Mouse (Mus musculus) kidney, adult 18-20 months (tissue): ENCODE measurements at regions not wholly inside any gene's neighbourhood (a gene's known extent, or its start where the extent isn't known, plus 50 kb on each side); places are given as distances from the start of the nearest gene placed in this dataset.
A peak's percentile ranks its signal among the peaks of the same experiment; 100 is the strongest.

Experiments
- DNase-seq: peaks from one replicate; pipeline ENCODE4 v3.0.0; 2021

- DNase-seq, result no peak
Observed at GRCm38 (mm10) chr9:61301070-61301469, 71.1 kb upstream of the Tle3 start.

GRCm38 (mm10) chr9:61302724-61303123 lies 69.4 kb upstream of the Tle3 start:
- no peak for DNase-seq

GRCm38 (mm10) chr9:61306306-61306705 lies 65.9 kb upstream of the Tle3 start:
- peak; percentile 77 for DNase-seq

- no peak for DNase-seq
Observed at GRCm38 (mm10) chr9:61309096-61309495, 63.1 kb upstream of the Tle3 start.

GRCm38 (mm10) chr9:61309768-61310493 lies 62.2 kb upstream of the Tle3 start:
- no peak for DNase-seq

GRCm38 (mm10) chr9:61310574-61310973 lies 61.6 kb upstream of the Tle3 start:
- no peak for DNase-seq

GRCm38 (mm10) chr9:61311604-61312003 lies 60.6 kb upstream of the Tle3 start:
- no peak for DNase-seq

- DNase-seq, result no peak
Observed at GRCm38 (mm10) chr9:61314630-61315179, 57.5 kb upstream of the Tle3 start.

GRCm38 (mm10) chr9:61315371-61316298 lies 56.5 kb upstream of the Tle3 start:
- peak; percentile 69 for DNase-seq

GRCm38 (mm10) chr9:61316442-61316841 lies 55.7 kb upstream of the Tle3 start:
- no peak for DNase-seq

GRCm38 (mm10) chr9:61319721-61320120 lies 52.4 kb upstream of the Tle3 start:
- DNase-seq, result peak; percentile 52

GRCm38 (mm10) chr9:61321314-61321713 lies 50.9 kb upstream of the Tle3 start:
- no peak for DNase-seq

GRCm38 (mm10) chr9:61321825-61322224 lies 50.3 kb upstream of the Tle3 start:
- DNase-seq, result no peak

- DNase-seq, result no peak
Observed at GRCm38 (mm10) chr9:61322333-61322732, 49.8 kb upstream of the Tle3 start.
